In genomic region chr9:121072127-121072757, GRCm38 (mm10) we compare ENCODE assay signal across 18 mouse cellular contexts.
DNase-seq lines count a peak whose midpoint lies in the region; ATAC-seq lines count a peak whose summit lies in the region.
"Had no signal": no experiment of that assay in that cellular context is flagged by ENCODE, and none has a peak within 500 bp of the region (broad histone marks: within the 10 kb centered on the region; RNA-seq: fewer than 3 reads in every experiment).

No protein-coding gene starts in this region.

- H3K9me3 ChIP-seq in megakaryocyte, embryonic 14.5 days: peaks cover 9% of the 10 kb centered on the region
- no peaks in the 10 kb centered on the region for H3K9me3 ChIP-seq in limb, embryonic 15.5 days
- H3K9me3 ChIP-seq in midbrain, embryonic 16.5 days (replicated peaks; ENCODE audit: control insufficient read depth, low read length, poor library complexity, severe bottlenecking): no peaks in the 10 kb centered on the region
- H3K9me3 ChIP-seq: heart, embryonic 12.5 days; liver, embryonic 15.5 days; midbrain, embryonic 13.5 days had no signal

- H3K27ac ChIP-seq in limb, embryonic 15.5 days: peak overlapping the region; percentile 1; the same call in 1 of the 2 replicates
- no peak overlapping the region for H3K27ac ChIP-seq in midbrain, embryonic 16.5 days (ENCODE audit: low read length)
- H3K27ac ChIP-seq: liver, embryonic 15.5 days; midbrain, embryonic 13.5 days had no signal

- WGBS in limb, embryonic 15.5 days: 56% methylated on average over 8 of the region's 8 CpGs
- WGBS in midbrain, embryonic 16.5 days: 26% methylated on average over 8 of the region's 8 CpGs

- no peaks in the 10 kb centered on the region for H3K4me1 ChIP-seq in megakaryocyte, embryonic 14.5 days
- peaks cover 28% of the 10 kb centered on the region for H3K4me1 ChIP-seq in limb, embryonic 15.5 days
- H3K4me1 ChIP-seq in midbrain, embryonic 16.5 days (ENCODE audit: control insufficient read depth, insufficient read depth, low read length): peaks cover 7% of the 10 kb centered on the region
- H3K4me1 ChIP-seq: liver, embryonic 15.5 days had no signal

- H3K4me2 ChIP-seq in limb, embryonic 15.5 days: no peak overlapping the region
- no peak overlapping the region for H3K4me2 ChIP-seq in midbrain, embryonic 16.5 days (ENCODE audit: low read length)
- H3K4me2 ChIP-seq: heart, embryonic 12.5 days; liver, embryonic 15.5 days; midbrain, embryonic 13.5 days had no signal

- no peaks in the 10 kb centered on the region for H3K36me3 ChIP-seq in megakaryocyte, embryonic 14.5 days (replicated peaks; ENCODE audit: low read length)
- H3K36me3 ChIP-seq in limb, embryonic 15.5 days: no peaks in the 10 kb centered on the region
- H3K36me3 ChIP-seq in midbrain, embryonic 16.5 days (ENCODE audit: control insufficient read depth, insufficient read depth, low read length): no peaks in the 10 kb centered on the region
- H3K36me3 ChIP-seq: heart, embryonic 12.5 days; liver, embryonic 15.5 days; midbrain, embryonic 13.5 days had no signal

- no peak for ATAC-seq in megakaryocyte, adult 5-6 weeks (ENCODE audit: poor library complexity, severe bottlenecking)
- no peak for ATAC-seq in limb, embryonic 15.5 days (ENCODE audit: insufficient number of reproducible peaks, low FRiP score, low TSS enrichment, low read depth)
- no peak for ATAC-seq in midbrain, embryonic 16.5 days
- ATAC-seq: forebrain, embryonic 16.5 days; midbrain, embryonic 13.5 days had no signal

- H3K4me3 ChIP-seq in megakaryocyte, embryonic 14.5 days (replicated peaks): peak overlapping the region; percentile 20
- no peak overlapping the region for H3K4me3 ChIP-seq in limb, embryonic 15.5 days
- H3K4me3 ChIP-seq in midbrain, embryonic 16.5 days (ENCODE audit: low read depth, low read length): no peak overlapping the region
- H3K4me3 ChIP-seq: heart, embryonic 12.5 days; liver, embryonic 15.5 days; midbrain, embryonic 13.5 days had no signal

- intact Hi-C loops in left cerebral cortex, postnatal 25 days (cut with DNase I): no loop called here

- H3K27me3 ChIP-seq in megakaryocyte, embryonic 14.5 days (replicated peaks): peaks cover 10% of the 10 kb centered on the region
- H3K27me3 ChIP-seq in limb, embryonic 15.5 days: no peaks in the 10 kb centered on the region
- H3K27me3 ChIP-seq in midbrain, embryonic 16.5 days (ENCODE audit: control insufficient read depth, insufficient read depth, low read depth, low read length): no peaks in the 10 kb centered on the region
- H3K27me3 ChIP-seq: heart, embryonic 12.5 days; liver, embryonic 15.5 days; midbrain, embryonic 13.5 days had no signal

- no peak overlapping the region for H3K9ac ChIP-seq in limb, embryonic 15.5 days
- no peak overlapping the region for H3K9ac ChIP-seq in midbrain, embryonic 16.5 days (ENCODE audit: low read depth, low read length)
- H3K9ac ChIP-seq: heart, embryonic 12.5 days; liver, embryonic 15.5 days; midbrain, embryonic 13.5 days had no signal

- peak; percentile 24 to 35 for DNase-seq in cerebellum, postnatal 36 days
- DNase-seq in cerebellum, adult 11 months: no peak
- peak; percentile 56 for DNase-seq in thymus, postnatal 4 days
- no peak for DNase-seq in left cerebral cortex, postnatal 25 days (ENCODE audit: low spot score in 2 of 2)
- DNase-seq: adrenal gland, adult 2 months; heart, postnatal 36 days; kidney, adult 2 months; kidney, postnatal 36 days; lung, postnatal 10 days; retina, postnatal 1 day had no signal

Comparison
In these comparisons a context has a peak if more than half of its experiments do, and no peak if none do; other contexts are left out.
1. DNase-seq: peak in cerebellum, postnatal 36 days (2 of 2) and thymus, postnatal 4 days (single experiment); none in cerebellum, adult 11 months (single experiment) and left cerebral cortex, postnatal 25 days (0 of 2).